Mouse (Mus musculus) neutrophil, adult 5-6 weeks (primary cell): ENCODE data around the gene Cic. TPM values are rescaled to one million over a fixed set of nuclear protein-coding genes. Genes with fewer than 3 reads are reported as not detected.

Experiments
- ATAC-seq: fragments of 151-379, 151-347 bp; 2 replicates; pipeline ENCODE4 v1.8.0; 2017; ENCODE audit warnings: mild to moderate bottlenecking, moderate TSS enrichment; ENCODE audit not compliant: insufficient number of reproducible peaks, poor library complexity, low FRiP score, severe bottlenecking; ENCODE audit errors: extremely low read depth
- total RNA-seq: library from RNA; stranded (forward); fragments of 200-1000 nt; gene quantifications from 2 replicates; pipeline ENCODE4 v1.2.3, GENCODE M21; 2017

The Cic gene
- total RNA-seq: 143 and 163 TPM in 2 replicates

DNA sequence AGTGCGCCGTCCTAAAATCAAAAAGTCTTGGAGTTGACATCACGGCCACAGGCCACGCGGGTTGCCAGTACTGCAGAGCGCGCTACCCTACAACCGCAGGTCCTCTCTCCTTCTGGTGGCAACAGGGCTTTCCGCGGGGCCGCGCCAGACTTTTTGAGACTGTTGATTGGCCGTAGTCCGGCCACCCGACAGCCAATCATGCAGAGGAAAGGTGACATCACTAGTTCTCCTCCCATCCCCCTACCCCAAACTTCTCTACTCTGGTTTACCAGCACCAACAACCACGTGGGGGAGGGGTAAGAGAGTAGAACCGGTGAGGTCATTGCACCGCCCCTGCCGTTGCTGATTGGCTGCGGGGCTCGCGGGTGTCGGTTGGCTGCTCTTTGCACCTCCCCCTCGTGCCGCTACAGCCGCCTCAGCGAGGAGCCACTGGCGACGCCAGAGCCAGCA lies at the start of gene Cic:
Gene Cic (plus strand): TSS at position 404 of the 450 bp plus-strand sequence.
- ATAC-seq: peak; percentile 65

DNA sequence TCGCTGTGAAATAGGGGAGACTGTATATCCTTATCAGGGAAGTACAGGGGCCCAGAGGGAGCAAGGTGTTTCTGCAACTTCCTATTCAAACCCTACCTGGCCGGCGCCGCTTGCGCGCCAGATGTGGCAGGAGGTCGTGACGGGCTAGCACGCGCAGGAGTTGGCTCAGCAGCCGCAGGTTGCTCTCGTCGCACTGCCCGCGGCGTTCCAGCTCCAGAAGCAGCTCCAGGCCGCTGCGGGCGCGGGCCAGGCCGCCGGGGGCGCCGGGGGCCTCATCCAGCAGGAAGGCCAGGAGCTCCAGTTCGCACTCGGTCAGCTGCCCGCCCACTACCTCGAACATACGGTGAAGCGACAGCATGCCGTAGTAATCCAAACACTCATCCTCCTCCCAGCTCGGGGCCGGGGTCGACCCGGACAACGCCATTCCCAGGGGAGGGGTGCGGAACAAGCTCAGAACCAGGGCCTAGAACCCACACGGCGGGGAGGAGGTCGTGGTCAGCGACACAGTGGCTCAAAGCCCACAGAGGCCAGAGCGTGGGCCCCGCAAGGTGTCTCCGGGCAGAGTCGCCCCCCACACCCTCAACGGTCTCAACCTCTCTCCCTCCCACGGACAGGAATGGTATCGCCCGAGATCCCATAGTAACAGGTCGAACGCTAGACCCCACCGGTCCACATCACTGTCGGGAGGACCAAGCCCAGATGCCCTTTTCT lies 48.6 kb upstream of the Cic start:
- ATAC-seq: no peak

DNA sequence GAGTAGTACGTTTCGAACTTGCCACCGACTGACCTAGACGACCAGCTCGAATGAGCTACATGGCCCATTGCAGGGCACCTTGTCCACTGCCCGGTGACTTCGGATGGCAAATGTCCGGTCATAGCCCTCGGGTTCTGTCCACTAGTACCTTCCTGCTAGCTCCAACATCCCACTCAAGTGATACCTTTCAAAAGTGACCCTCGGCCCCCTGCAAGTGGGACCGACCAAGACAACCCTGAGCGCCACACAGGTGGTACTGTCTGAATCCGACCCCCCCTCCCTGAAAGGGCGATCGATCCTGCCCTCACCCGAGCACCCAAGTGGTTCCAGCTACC lies 48.1 kb upstream of the Cic start:
- ATAC-seq: no peak

DNA sequence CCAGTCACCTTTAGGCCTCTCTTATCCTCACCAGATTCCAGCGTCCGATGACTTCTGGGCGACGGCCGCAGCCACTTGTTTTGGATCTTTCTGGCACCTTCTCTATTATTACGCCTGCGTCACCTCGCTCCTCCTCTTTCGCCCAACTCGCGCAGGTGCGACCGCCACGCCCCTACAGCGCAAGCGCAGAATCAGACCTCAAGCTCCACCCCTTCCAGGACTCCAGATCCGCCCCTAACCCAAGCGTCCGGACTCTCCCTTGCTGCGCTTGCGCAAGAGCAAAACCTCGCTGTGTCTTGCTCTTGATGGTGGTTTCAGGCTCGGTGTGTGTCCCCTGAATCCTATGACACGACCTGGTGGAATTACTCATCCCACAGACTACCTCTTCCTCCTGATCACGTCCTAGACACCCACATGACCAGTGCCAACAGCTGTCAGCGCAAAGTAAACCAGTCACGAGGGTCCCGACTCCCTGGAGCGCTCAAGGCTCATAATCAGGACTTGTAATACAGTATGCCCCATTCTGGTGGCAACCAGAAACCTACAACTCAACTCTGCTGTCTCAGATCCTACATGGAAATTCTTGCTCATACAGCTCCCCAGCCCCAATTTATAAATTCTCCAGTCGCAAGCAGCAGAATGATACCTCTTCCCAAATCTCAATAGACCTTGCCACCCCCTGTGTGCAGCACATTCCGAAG lies 47.6 kb upstream of the Cic start:
- peak; percentile 78 for ATAC-seq

DNA sequence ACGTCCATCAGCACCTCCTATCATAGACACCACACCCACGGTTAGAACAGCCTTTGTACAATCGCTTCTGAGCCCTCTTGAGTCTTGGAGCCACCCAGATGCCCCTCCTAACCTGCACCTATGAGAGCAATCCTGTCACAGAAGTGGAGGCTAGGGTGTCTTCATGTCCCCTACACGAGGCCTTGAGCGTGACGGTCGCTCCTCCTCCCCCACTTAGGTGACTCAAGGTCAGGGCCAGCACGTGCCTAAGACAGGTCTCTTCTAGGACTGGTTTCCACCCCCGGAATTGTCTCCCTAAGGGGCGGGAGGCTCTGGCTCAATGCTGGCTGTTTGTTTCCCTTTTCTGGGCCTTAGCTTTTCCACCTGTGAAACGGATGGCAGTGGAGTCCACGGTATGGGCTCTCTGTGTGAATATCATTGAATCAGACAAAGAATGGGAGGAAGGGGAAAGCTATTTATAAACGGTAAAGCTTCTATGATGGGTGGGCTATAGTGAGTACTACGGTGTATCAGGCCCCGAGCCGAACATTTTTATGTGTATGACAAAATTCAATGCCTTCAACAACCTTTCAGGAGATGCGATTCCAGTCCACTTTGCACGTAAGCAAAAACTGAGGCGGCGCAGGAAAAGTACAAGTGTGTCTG lies 46.9 kb upstream of the Cic start, which contains the start of gene Dedd2:
Gene Dedd2 (minus strand): TSS at position 159 of the 645 bp plus-strand sequence.
- peak; percentile 22; the same call in 1 of the 2 replicates for ATAC-seq

DNA sequence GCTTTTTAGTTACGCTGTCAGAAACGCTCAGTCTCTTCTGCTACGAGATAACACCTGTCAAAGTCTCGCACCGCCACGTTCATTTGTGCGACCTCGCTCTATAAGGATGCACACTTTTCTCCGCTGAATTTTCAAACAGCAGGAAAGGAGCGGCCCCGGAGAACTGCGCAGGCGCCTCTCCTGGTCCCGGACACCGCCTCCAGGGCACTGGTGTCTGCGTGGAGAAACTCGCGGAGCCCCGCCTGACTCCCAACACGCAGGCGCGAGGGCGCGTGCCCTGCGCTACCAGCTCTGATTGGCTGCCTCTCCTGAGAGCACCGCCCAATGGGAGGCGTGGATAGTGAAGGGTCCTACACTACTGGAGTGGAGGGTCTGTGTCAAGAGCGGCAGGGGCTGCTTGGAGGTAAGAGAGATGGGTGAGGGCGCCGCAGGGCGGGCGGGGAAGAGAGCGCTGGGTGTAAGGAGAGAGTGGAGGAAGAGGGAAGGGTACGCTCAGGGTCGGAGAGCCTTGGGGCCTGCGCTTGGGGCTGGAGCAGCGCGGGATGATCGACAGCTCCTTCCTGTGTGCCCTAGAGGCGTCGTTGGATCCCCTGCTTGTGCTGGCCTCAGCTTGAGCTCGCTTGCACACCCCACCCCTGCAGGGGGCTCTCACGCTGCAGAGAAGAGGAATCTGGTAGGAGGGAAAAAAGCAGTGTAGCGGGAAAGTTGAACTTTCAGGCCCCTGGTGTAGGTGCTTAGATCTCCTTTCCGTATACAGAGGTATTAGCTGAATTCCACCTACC lies 46.2 kb upstream of the Cic start, which contains the start of gene Zfp526:
Gene Zfp526 (plus strand): TSS at position 324 of the 782 bp plus-strand sequence.
- peak; percentile 55 for ATAC-seq

DNA sequence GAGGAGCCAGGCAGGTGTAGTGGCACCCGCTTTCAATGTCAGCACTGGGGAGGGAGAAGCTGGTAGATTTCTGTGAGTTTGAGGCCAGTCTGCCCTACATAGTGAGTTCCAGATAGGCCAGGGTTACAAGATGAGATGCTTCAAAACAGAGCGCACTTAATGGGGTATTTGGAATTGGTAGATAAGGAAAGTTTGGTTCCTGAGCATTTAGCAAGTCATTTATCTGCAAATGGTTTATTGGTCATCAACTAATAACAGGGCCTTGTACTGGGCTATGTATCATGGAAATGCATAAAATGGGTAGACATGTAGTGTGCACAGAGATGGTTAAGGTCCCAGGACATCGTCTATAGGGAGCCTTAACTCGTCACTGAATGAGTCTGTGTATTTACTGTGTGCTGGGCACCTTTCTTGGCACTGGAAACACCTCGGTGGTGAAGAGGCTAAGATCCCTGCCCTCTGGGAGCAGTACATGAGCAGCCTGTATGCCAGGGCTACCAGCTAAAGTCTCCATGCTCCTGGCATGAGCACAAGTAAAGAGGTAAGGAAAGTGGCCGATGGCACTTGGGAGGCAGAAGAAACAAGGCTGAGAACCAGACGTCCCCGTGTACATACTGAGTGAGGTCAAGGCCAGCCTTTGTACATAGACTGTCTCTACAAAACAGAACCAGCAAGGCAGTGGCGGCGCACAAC lies 45.1 kb upstream of the Cic start:
- no peak for ATAC-seq

DNA sequence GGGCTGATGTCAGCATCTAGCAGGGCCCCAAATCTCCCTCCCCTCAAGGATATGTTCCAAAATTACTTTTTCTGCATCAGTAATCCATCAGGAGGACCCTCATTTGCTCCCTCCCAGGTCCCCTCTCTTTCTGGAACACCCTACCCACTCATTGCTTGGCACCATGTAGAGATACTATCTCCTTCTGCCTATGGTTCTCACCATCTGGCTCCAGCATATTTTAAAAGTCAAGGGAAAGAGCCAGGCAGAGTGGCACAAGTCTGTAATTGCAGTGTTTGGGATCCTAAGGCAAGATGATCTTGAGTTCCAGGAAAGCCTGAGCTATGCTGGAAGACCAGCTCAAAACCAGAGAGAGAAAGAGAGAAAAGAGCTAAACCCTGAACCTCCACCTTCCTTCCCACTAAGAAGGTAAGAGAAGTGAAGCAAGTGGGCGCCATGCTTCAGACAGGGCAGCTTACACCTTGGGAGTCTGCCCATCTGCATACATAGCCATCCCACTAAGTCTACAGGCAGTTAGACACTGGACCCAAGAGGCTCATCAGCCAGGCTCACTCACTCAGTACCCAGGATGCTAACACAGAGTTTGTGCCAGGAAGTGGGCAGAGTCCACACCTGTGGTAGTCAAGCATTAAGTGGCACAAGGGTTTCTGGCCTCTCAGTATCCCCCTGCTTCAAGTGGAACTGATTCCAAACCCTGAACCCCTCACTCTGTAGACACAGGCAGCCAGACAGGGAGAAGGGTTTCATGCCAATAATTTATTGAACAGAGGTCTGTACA lies 39.8 kb upstream of the Cic start:
- no peak for ATAC-seq

DNA sequence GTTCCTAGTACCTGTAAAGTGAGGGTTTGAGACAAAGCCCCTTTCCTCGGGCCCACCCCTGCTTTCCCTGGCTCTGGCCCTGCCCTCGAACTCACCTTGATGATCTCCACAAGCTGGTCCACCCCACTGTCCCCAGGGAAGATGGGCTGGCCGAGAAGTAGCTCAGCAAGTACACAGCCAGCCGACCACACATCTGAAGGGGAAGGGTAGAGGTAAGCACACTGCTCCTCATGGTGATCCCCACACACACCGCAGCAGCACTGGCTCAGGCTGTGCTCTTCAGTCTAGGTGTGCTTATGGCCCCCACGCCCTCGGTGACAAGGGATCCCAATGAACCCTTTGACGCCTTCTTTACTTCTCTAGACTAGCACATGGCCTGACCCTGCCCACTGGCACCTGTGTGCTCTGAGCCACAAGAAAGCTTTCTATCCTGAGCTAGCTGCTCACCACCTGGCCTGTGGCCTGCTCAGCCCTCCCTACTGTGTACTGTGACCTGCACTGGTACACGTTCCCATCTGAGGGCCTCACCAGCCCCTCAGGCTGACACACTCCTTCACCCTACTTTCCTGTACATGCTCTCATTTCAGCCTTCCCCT lies 36.7 kb upstream of the Cic start:
- ATAC-seq: no peak

DNA sequence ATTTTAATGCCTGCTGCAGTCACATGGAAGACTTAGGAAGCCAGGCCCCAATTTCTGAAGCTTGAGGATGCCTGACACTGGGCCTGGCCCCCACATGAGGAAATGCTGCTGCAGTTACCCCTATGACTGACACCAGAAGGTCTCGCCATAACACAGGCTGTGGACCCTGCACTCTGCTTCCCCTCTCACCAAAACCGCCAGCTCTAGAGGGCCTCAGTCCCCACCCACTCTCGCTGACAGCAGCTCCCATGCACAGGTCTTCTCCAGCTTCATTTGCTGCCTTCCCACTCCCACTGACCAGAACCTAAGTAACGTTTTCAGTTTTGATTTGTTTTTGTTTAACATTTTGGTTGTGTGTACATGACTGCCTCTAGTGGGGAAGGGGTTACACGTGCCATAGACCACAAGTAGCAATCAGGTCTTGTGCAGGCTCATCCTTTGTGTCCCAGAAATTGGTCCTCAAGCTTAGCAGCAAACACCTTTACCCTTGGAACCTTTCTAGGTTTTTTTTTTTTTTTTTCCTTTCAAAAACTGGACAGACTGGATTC lies 35.3 kb upstream of the Cic start:
- ATAC-seq: no peak

DNA sequence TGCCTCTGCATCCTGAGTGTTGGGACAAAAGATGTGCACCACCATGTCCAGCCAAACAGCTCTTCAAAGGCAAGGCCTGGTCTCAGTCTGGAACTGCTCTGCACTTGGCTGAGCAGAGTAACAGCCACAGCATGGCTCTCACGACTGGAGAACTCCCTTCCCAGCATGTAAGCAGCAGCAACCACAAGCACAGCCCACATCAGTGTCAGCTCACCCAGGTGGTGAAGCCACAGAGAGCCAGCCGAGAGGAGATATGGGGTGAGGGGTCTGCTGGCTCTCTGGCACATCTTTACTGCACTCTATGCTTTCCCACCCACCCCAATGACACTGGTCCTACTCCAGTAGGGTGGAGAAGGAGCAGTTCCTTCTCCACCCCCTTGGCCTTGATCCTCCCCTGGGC lies 34.4 kb upstream of the Cic start:
- no peak for ATAC-seq

DNA sequence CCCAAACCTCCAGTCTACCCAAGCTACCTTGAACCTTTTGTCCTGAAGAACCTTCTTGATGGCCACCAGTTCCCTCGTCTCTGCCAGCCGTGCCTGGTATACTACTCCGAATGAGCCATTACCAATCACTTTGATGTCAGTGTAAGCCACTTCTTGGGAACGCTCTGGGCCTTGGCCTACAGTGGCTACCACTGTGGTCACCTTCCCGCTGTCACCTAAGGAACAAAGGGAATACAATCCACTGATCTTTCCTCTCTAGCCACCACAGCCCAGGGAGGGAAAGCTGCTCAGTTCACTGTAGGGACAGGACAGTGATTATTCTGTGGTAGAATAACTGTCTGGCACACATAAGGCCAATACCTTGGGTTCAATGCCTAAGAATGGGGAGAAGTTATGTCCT lies 32.0 kb upstream of the Cic start:
- ATAC-seq: no peak

DNA sequence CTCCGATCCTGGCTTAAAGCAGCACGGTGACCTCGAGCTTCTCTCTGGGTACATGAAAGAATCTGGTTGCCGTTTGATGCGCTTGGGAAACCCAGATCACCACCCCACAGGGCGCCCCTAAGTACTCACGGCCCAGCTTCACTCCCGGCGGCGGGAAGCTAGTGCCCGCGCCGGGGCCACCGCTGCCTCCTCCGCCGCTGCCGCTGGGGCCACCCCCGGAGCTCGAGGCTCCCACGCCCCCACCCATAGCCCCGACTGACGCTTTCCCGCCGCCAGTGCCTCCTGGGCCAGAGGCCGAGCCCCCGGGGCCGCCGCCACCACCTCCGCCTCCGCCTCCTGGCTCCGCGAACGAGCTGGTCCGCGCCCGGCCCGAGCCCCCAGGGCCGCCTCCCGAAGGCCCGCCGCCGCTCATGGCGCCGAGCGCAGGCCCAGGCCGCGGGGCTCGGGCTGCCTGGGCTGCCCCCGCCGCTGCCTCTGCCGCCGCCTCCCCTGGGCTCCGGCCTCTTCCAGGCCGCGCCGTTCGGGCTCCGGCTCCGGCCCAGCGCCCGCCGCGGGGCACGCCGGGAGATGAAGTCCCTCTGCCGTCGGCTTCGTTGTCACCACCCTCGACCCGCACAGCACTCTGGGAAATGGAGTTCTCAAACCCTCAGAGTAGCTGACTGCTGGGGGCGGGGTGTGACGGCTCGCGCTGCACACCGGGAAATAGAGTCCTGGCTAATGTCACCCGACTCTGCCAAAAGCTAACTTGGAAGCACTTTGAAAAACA lies 30.1 kb upstream of the Cic start, which contains the start of gene Gsk3a:
Gene Gsk3a (minus strand): TSS at position 603 of the 766 bp plus-strand sequence.
- peak; percentile 71 for ATAC-seq

DNA sequence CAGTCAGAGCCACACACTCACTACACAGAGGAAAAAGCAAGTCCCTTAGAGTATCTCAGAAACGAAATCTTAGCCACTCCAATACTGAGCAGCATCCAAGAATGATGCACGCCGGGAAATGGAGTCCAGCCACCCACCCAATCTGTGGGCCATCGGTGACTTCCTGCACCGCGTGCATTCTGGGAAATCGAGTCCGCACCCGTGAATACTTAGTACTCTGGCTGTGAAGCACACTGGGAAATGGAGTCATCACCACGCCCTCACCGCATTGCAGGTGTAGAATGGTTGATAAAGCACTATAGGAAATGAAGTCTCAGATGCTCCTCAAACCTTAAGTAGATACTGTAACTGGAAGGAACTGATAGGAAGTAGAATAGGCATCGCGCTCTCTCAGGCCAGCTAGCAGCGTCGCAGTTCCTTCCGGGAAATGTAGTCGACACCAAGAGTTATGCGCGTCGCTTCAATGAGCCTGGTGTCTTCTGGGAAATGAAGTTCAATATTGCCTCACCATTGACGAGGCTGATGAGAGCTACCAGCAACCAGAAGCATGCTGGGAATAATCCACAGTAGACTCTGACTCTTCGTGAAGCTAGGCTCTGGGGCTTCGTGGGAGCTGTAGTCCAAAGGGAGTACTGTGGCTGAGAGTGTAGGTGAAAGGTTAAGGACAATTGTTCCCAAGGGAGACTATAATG lies 29.3 kb upstream of the Cic start:
- peak; percentile 76 for ATAC-seq

DNA sequence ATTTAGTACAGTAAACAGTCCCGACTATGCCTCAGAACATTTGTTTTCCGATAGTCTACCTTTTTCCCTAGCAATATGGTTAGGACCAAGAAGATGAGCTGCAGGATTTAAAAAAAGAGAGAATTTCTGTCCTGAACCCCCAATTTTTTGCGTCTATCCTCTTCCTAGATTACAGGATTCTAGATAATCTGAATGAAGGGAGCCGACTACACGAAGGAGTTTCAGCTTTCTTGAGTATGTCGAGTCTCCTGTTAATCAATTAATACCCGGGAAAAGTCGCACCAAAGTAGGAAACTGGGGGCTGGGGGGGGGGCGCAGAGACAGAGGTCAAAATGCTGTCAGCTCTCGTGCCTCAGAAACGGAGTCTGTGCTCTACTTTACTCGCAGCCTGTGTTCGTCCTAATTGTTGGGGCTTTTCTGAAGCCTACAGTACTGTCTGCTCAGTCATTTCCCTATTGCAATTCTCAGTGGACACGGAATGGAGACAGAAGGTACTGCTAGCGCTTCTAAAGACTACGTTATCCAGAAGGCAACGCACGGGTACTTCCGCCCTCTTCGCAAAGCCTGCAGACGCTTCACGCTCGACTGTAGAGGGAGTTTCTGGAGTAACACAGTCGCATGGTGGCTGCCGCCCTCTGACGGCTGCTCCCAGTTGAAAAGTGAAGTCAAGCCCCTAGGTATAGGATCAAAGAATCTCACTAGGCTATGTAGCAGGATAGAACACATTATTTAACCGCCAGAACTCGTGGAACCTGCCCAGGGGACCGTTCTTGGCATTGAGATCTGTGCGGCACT lies 28.5 kb upstream of the Cic start:
- ATAC-seq: peak; percentile 72
